Mouse (Mus musculus) embryo, embryonic 11.5 days (tissue): ENCODE results near the gene Nploc4.
"Not testable (repeated sequence)": the region's sequence is repeated elsewhere in the genome, so short reads cannot be mapped to it uniquely, and the experiment has no call there.

Experiments used
- DNase-seq: peaks from one replicate; pipeline ENCODE4 v3.0.0-alpha.2; 2012; ENCODE audit warnings: low read depth, low spot score

Gene Nploc4

GRCm38 (mm10) chr11:120354304-120355276 is 82.9 kb downstream of the Nploc4 start:
- no peak for DNase-seq

- DNase-seq: no peak
These were observed 83.8 kb downstream of the Nploc4 start for GRCm38 (mm10) chr11:120353500-120354303.

- DNase-seq: no peak
These were observed 84.8 kb downstream of the Nploc4 start for GRCm38 (mm10) chr11:120352571-120353290.

- DNase-seq: not testable (repeated sequence)
These were observed 85.5 kb downstream of the Nploc4 start for GRCm38 (mm10) chr11:120352093-120352350.

- DNase-seq: no peak
These were observed 86.0 kb downstream of the Nploc4 start for GRCm38 (mm10) chr11:120351250-120352092.

DNA sequence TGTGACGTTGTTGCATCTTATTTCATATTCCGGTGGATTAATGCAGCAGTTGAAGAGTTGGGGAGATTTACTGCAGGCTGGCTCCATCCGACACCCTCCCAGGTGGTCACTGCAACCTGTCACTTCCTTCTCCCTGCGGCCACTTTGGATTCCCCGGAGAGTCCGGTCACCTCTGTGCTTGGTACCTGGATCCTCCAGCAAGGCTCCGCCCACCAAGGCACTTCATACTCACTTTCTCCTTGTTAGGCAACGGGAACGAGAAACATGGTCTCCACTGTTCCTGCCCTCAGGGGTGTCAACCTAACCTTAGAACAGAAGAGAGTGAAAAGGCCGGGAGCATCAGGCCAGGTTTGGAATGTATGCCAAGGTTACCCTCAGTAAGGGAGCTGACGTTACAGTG is 86.8 kb downstream of the Nploc4 start:
- DNase-seq: no peak

DNA sequence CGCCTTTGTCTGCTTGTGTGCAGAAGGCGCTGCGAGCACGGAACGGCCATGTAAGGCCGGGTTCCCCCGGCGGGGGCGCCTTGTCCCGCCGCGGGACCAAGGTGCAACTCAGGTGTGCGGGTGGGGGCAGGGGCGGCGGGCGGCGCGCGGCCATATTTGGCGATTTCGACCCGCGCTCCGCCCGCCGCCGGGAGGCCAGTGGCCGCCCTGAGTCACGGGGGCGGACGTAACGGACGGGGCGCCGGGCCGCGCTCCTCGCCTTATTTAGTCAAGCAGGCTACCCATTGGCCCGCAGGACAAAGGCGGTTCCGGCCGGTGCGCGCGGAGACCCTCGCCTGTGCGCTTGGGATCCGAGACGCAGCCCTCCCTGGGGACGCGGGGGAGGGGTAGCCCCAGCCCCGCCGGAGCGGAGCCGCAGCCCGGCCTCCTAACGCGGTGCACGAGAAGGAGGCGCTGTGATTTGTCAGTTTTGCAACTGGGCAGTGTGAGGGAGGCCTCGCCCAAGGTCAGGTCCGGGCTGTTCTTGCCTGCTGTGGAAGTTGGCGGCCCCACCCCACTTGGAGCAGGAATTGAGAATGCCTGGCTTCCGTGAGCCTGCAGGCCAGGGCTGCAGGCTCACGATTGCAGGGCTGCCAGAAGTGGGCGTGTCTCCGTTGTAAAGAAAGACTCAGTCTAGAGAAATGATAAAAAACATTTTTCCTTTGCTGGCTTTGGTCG is 87.4 kb downstream of the Nploc4 start:
- peak; percentile 89 for DNase-seq

GRCm38 (mm10) chr11:120349371-120349985 is 88.0 kb downstream of the Nploc4 start:
- no peak for DNase-seq

DNA sequence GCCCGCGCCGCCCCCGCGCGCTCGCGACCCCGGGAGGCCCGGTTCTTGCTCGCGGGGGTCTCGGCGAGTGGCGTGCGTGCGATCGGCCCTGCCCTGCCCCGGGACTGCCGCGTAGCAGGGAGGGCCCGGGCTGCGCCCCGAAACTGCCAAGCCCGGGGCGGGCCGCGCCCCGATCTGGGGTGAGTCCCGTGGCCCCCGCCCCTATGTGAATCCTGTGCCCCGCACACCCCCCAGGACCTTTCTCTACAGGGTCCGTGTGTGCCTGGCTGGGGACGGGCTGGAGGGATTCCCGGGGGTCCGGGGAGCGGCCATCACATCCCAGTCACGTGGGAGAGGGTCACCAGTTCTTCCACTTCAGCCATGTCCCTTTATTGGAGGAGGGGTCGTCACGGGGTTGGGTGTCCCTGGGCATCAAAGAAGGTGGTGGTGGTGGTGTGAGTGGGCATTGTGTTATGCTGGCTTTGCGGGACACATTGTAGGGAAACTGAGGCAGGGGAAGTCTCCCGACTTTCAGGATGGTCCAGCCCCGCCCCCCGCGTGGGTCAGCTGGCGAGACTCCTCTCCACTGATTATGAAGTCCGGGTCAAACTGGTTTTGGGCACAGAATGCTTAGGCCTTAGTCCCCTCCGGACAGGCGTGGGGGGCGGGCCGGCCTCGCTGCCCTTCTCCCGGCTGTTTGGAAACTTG is 88.7 kb downstream of the Nploc4 start:
- DNase-seq: no peak

DNA sequence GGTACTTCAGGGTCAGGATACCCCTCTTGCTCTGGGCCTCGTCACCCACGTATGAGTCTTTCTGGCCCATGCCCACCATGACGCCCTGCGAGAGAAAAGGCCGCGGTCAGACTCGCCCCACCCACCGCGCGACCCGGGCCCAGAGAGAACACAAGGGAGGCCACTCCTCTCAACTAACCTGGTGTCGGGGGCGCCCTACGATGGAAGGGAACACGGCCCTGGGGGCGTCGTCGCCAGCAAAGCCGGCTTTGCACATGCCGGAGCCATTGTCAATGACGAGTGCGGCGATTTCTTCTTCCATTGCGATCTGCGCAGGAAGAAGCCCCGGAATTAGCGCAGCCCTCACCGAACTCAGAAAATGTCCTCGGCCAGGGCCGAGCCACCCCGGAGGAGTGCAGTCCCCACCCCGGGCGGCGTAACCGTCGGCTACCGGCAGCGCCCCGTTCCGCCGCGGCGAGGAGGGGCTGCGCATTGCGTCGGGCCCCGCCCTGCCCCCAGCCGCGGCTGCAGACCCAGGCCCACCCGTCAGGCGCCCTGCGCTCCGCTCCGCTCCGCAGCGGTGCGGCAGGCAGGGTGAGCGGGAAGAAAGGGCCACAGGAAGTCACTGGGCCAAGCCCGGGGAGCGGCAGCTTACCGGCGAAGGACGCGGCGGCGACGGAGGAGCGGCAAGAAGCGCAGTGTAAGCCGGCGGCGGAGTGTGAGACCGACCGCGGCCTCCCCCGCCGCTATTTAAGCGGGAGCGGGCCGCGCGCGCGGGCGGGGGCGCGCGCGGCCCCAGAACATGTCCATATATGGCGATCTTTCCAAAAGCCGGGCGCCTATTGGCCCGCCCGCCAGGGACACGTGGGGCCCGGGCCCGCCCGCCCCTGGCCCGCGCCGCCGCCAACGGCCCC is 89.5 kb downstream of the Nploc4 start, which contains the start of gene Actg1:
Gene Actg1 (minus strand): TSS at position 752 of the 893 bp plus-strand sequence.
- peak; percentile 75 for DNase-seq

DNA sequence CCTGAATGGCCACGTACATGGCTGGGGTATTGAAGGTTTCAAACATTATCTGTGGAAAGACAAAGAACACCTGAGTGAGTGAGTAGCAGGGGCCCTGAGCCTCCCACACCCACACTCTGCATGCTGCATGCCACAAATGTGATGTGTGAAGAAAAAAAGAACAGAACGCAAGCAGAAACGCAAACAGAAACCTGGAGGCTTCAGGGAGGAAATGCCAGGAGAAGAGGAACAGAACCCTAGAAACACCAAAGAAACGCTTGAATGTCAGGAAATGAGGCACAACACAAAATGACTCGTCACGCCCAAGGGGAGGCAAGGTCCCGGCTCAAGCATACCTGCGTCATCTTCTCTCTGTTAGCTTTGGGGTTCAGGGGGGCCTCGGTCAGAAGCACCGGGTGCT is 90.2 kb downstream of the Nploc4 start:
- DNase-seq: no peak

DNA sequence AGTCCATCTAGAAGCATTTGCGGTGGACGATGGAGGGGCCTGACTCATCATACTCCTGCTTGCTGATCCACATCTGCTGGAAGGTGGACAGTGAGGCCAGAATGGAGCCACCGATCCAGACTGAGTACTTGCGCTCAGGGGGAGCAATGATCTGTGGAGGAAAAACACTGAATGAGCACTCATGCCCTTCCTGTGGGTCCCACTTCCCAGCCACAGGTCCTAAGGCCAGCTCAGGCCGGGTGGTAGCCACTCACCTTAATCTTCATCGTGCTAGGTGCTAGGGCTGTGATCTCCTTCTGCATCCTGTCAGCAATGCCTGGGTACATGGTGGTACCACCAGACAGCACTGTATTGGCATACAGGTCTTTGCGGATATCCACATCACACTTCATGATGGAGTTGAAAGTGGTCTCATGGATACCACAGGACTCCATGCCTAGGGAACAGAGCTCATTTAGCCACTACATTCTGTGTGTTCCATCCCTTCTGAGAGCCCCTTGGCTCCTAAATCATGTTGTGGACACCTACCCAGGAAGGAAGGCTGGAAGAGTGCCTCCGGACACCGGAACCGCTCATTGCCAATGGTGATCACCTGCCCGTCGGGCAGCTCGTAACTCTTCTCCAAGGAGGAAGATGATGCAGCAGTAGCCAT is 91.0 kb downstream of the Nploc4 start:
- DNase-seq: not testable (repeated sequence)

- DNase-seq: no peak
These were observed 92.3 kb downstream of the Nploc4 start for GRCm38 (mm10) chr11:120345067-120345681.

GRCm38 (mm10) chr11:120344310-120344920 is 93.1 kb downstream of the Nploc4 start:
- no peak for DNase-seq

DNA sequence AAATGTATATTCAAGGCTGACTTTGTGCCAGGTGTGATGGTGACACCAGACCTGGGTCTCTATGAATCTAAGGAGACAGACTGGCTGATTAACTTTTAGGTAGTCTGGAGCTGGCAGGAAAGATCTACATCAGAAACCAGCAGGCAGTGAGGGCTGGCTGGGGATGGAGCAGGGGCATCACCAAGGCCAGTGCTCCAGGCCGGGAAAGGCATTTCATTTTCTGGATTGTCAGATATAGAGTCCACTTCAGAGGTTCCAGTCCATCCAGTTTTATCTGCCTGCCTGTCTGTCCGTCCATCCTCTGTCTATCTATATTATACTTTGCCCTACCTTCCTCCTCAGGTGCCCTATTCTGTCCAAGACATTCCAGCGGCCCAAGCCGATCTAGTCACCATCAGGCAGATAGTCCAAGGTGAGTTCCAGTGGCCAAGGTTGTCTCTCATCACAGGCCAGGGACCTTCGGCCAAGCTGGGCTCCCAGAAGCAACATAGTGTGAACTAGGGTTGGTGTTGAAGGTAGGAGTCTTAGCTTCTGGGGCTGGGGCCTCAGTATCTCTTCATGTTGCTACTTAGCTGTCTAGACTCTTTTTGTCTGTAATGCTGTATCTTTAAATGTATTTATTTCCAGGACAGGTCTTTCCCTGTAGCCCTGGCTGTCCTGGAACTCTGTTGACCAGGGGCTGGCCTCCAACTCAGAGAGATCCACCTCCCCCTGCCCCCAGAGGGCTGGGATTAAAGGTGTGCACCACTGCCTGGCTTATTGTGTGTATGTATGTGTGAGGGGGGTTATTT is 93.8 kb downstream of the Nploc4 start:
- no peak for DNase-seq

DNA sequence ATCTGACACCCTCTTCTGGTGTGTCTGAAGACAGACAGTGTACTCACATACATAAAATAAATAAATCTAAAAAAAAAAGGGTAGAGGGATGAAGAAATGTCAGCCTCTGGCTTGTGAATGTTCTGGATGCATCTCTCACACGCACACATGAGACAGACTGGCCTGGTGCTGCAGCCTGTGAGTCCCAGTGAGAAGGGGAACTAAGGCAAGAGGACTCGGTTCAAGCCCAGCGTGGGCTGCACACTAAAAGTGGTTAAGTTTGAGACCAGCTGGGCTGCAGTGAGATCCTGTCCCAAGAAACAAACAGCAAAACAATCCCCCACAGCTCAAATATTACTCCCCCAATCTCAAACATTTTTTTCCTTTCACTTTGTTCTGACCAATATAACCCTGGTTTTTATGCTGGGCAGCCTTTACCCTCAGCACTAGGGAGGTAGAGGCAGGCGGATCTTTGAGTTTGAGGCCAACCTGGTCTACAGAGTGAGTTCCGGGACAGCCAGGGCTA is 94.8 kb downstream of the Nploc4 start:
- no peak for DNase-seq
